Mouse (Mus musculus): Measurements from ENCODE around the gene Tenm3. TPM values are rescaled to one million over a fixed set of nuclear protein-coding genes. Genes with fewer than 3 reads are reported as not detected.

The Tenm3 gene
- polyA plus RNA-seq, 1 experiment, result 18.2 TPM

DNA sequence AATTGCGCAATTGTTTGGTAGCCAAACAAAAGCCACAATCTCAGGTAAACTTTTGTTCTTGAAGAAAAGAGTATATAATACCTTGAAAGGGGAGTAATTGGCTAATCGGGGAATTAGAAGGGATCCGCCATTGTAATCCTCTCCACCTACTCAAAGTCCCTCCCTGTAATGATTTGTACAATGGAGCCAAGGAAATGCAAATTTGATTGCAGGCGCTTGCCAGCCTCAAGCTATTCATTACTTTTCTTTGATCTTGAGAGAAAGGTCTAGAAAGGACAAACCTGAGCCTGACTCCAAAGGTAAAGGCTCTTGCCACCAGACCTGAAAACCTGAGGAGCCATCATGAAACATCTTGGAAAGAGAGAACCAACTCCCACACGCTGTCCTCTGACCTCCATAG, 91.8 kb downstream of the Tenm3 start:
- Histone ChIP-seq H3K79me2 (ENCODE audit: control insufficient read depth, insufficient read depth) (no peaks in the 10 kb centered on the region), H3K36me3 (ENCODE audit: control insufficient read depth, insufficient read depth) (no peaks in the 10 kb centered on the region), H3ac (ENCODE audit: control insufficient read depth, insufficient read length, low read depth) (no peak overlapping the region), H3K79me3 (ENCODE audit: low read depth) (no peaks in the 10 kb centered on the region), H3K27me3 (ENCODE audit: control insufficient read depth, insufficient read depth, insufficient read length) (no peaks in the 10 kb centered on the region), H3K4me3 (ENCODE audit: insufficient read depth, poor library complexity, severe bottlenecking) (no peak overlapping the region)
- TF ChIP-seq MAX (IDR thresholded peaks at IDR 0.05), result no peak
- peak; percentile 71 for TF ChIP-seq CEBPB (IDR thresholded peaks at IDR 0.05; ENCODE audit: low read depth)

GRCm38 (mm10) chr8:48748503-48749059, 95.2 kb downstream of the Tenm3 start:
- Histone ChIP-seq H3K36me3 (ENCODE audit: control insufficient read depth, insufficient read depth) (no peaks in the 10 kb centered on the region), H3K79me2 (ENCODE audit: control insufficient read depth, insufficient read depth) (no peaks in the 10 kb centered on the region), H3ac (ENCODE audit: control insufficient read depth, insufficient read length, low read depth) (no peak overlapping the region), H3K79me3 (ENCODE audit: low read depth) (no peaks in the 10 kb centered on the region), H3K4me3 (ENCODE audit: insufficient read depth, poor library complexity, severe bottlenecking) (no peak overlapping the region), H3K27me3 (ENCODE audit: control insufficient read depth, insufficient read depth, insufficient read length) (no peaks in the 10 kb centered on the region)
- TF ChIP-seq MYOD1 (IDR thresholded peaks at IDR 0.05; ENCODE audit: control insufficient read depth, insufficient read length, low read depth), result no peak
- TF ChIP-seq MAX (IDR thresholded peaks at IDR 0.05), result no peak
- no peak for TF ChIP-seq USF1 (IDR thresholded peaks at IDR 0.05; ENCODE audit: low read depth)
- TF ChIP-seq CEBPB (IDR thresholded peaks at IDR 0.05; ENCODE audit: low read depth), result no peak
- TF ChIP-seq CTCF (IDR thresholded peaks at IDR 0.05; ENCODE audit: control insufficient read depth, insufficient read depth, insufficient read length), result no peak
- TF ChIP-seq MYOG (IDR thresholded peaks at IDR 0.05; ENCODE audit: control insufficient read depth, extremely low read depth, insufficient read length), result no peak
- TF ChIP-seq FOSL1 (IDR thresholded peaks at IDR 0.05; ENCODE audit: insufficient read depth, low read length, poor library complexity, severe bottlenecking), result no peak

- Histone ChIP-seq H3ac (ENCODE audit: control insufficient read depth, insufficient read length, low read depth) (no peak overlapping the region), H3K79me3 (ENCODE audit: low read depth) (no peaks in the 10 kb centered on the region), H3K79me2 (ENCODE audit: control insufficient read depth, insufficient read depth) (no peaks in the 10 kb centered on the region), H3K27me3 (ENCODE audit: control insufficient read depth, insufficient read depth, insufficient read length) (no peaks in the 10 kb centered on the region), H3K4me3 (ENCODE audit: insufficient read depth, poor library complexity, severe bottlenecking) (no peak overlapping the region), H3K36me3 (ENCODE audit: control insufficient read depth, insufficient read depth) (no peaks in the 10 kb centered on the region)
- no peak for TF ChIP-seq MYOG (IDR thresholded peaks at IDR 0.05; ENCODE audit: control insufficient read depth, extremely low read depth, insufficient read length)
These were observed 99.8 kb downstream of the Tenm3 start for GRCm38 (mm10) chr8:48743912-48744311.

DNA sequence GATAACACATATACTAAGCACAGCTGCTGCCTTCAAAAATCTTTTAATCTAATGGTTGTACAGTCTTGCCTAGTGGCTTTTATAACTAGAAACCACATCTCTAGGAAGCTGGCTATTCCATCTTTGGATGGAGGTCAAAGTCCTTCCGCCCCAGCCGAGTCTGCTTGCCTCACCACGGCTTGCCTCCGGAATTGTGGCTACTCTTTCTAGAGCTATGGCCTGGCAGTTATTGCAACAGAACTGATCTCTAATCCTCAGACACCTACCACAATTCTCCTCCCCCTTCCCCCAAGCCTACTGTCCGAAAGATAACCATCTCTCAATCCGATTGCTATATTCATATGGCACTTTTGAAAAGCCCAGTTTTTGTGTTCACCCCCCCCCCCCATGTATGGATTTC, 101.0 kb downstream of the Tenm3 start:
- H3ac ChIP-seq (ENCODE audit: control insufficient read depth, insufficient read length, low read depth), result no peak overlapping the region
- TF ChIP-seq CEBPB (IDR thresholded peaks at IDR 0.05; ENCODE audit: low read depth), result no peak
- TF ChIP-seq FOSL1 (IDR thresholded peaks at IDR 0.05; ENCODE audit: insufficient read depth, low read length, poor library complexity, severe bottlenecking), result no peak
- TF ChIP-seq CTCF (IDR thresholded peaks at IDR 0.05; ENCODE audit: control insufficient read depth, insufficient read depth, insufficient read length), result no peak
- TF ChIP-seq MYOG (IDR thresholded peaks at IDR 0.05; ENCODE audit: control insufficient read depth, extremely low read depth, insufficient read length), result no peak
- no peak for TF ChIP-seq MYOD1 (IDR thresholded peaks at IDR 0.05; ENCODE audit: control insufficient read depth, insufficient read length, low read depth)
- no peak for TF ChIP-seq USF1 (IDR thresholded peaks at IDR 0.05; ENCODE audit: low read depth)
- TF ChIP-seq MAX (IDR thresholded peaks at IDR 0.05), result no peak
- H3K36me3 ChIP-seq (ENCODE audit: control insufficient read depth, insufficient read depth), result no peaks in the 10 kb centered on the region
- no peaks in the 10 kb centered on the region for H3K79me2 ChIP-seq (ENCODE audit: control insufficient read depth, insufficient read depth)
- H3K4me3 ChIP-seq (ENCODE audit: insufficient read depth, poor library complexity, severe bottlenecking), result no peak overlapping the region
- no peaks in the 10 kb centered on the region for H3K79me3 ChIP-seq (ENCODE audit: low read depth)
- H3K27me3 ChIP-seq (ENCODE audit: control insufficient read depth, insufficient read depth, insufficient read length), result no peaks in the 10 kb centered on the region

DNA sequence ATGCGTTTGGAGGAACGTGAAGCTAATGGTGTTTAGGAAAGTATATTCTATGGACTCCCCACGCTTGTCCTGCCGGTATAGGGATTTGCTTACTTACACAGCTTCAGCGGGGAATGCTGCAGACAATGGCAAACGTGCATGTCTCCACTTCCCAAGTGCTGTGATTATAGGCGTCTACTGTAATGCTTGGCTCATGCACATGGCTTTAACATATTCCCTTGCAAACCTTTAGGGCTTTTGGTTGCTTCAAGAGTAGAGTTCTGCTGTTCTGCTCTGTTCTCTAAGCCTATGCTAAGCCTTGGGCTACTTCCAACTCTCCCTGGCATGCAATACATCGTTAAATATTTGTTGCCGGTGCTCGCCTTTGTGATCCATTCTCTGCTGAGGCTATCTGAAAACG, 102.8 kb downstream of the Tenm3 start:
- H3K79me2 ChIP-seq (ENCODE audit: control insufficient read depth, insufficient read depth), result no peaks in the 10 kb centered on the region
- H3K27me3 ChIP-seq (ENCODE audit: control insufficient read depth, insufficient read depth, insufficient read length), result no peaks in the 10 kb centered on the region
- H3ac ChIP-seq (ENCODE audit: control insufficient read depth, insufficient read length, low read depth), result no peak overlapping the region
- H3K4me3 ChIP-seq (ENCODE audit: insufficient read depth, poor library complexity, severe bottlenecking), result no peak overlapping the region
- no peaks in the 10 kb centered on the region for H3K36me3 ChIP-seq (ENCODE audit: control insufficient read depth, insufficient read depth)
- no peaks in the 10 kb centered on the region for H3K79me3 ChIP-seq (ENCODE audit: low read depth)
- no peak for TF ChIP-seq CTCF (IDR thresholded peaks at IDR 0.05; ENCODE audit: control insufficient read depth, insufficient read depth, insufficient read length)
- no peak for TF ChIP-seq USF1 (IDR thresholded peaks at IDR 0.05; ENCODE audit: low read depth)

GRCm38 (mm10) chr8:48740147-48740881, 103.4 kb downstream of the Tenm3 start:
- H3K4me3 ChIP-seq (ENCODE audit: insufficient read depth, poor library complexity, severe bottlenecking), result no peak overlapping the region
- H3K79me2 ChIP-seq (ENCODE audit: control insufficient read depth, insufficient read depth), result no peaks in the 10 kb centered on the region
- H3K79me3 ChIP-seq (ENCODE audit: low read depth), result no peaks in the 10 kb centered on the region

More at GRCm38 (mm10) chr8:48740147-48740881, 103.4 kb downstream of the Tenm3 start:
- Histone ChIP-seq H3ac (ENCODE audit: control insufficient read depth, insufficient read length, low read depth) (no peak overlapping the region), H3K36me3 (ENCODE audit: control insufficient read depth, insufficient read depth) (no peaks in the 10 kb centered on the region), H3K27me3 (ENCODE audit: control insufficient read depth, insufficient read depth, insufficient read length) (no peaks in the 10 kb centered on the region)
- TF ChIP-seq CEBPB (IDR thresholded peaks at IDR 0.05; ENCODE audit: low read depth) (no peak), FOSL1 (IDR thresholded peaks at IDR 0.05; ENCODE audit: insufficient read depth, low read length, poor library complexity, severe bottlenecking) (no peak), USF1 (IDR thresholded peaks at IDR 0.05; ENCODE audit: low read depth) (no peak), MYOG (IDR thresholded peaks at IDR 0.05; ENCODE audit: control insufficient read depth, extremely low read depth, insufficient read length) (no peak), MYOD1 (IDR thresholded peaks at IDR 0.05; ENCODE audit: control insufficient read depth, insufficient read length, low read depth) (no peak), CTCF (IDR thresholded peaks at IDR 0.05; ENCODE audit: control insufficient read depth, insufficient read depth, insufficient read length) (no peak), MAX (IDR thresholded peaks at IDR 0.05) (no peak)
